Mouse (Mus musculus) lung, postnatal 0 days (tissue): ENCODE data around the gene Sec24b. TPM values are rescaled to one million over a fixed set of nuclear protein-coding genes. Genes with fewer than 3 reads are reported as not detected.

Experiments used
- ATAC-seq: fragments of 200-750 bp; cut with Nextera tagmentation; 2 replicates; pipeline ENCODE4 v1.8.0; 2017; ENCODE audit warnings: moderate library complexity
- DNase-seq: peaks from one replicate; pipeline ENCODE4 v3.0.0-alpha.2; 2016; ENCODE audit warnings: low spot score
- H3K27ac ChIP-seq: fragments of 300-500 bp; sonication (generic); 2 replicates; pipeline ENCODE4 v1.5.1; 2014; ENCODE audit warnings: antibody characterized with exemption, mild to moderate bottlenecking, low read length, mixed read lengths
- H3K27me3 ChIP-seq: fragments of 300-500 bp; sonication (generic); replicated peaks from 2 replicates; pipeline ENCODE4 v1.6.1; 2014; ENCODE audit warnings: low read length, mixed read lengths; ENCODE audit not compliant: insufficient read depth
- H3K36me3 ChIP-seq: fragments of 300-500 bp; sonication (generic); 2 replicates; pipeline ENCODE4 v1.6.1; 2014; ENCODE audit warnings: low read length, mixed read lengths; ENCODE audit not compliant: insufficient read depth
- H3K4me1 ChIP-seq: fragments of 300-500 bp; sonication (generic); 2 replicates; pipeline ENCODE4 v1.6.1; 2014; ENCODE audit warnings: antibody characterized with exemption, low read depth, low read length, mixed read lengths; ENCODE audit not compliant: insufficient read depth
- H3K4me2 ChIP-seq: fragments of 300-500 bp; sonication (generic); replicated peaks from 2 replicates; pipeline ENCODE4 v1.6.1; 2014; ENCODE audit warnings: low read depth, mild to moderate bottlenecking, low read length, moderate library complexity, mixed read lengths
- H3K4me3 ChIP-seq: fragments of 300-500 bp; sonication (generic); 2 replicates; pipeline ENCODE4 v1.5.1; 2014; ENCODE audit warnings: low read depth, low read length
- H3K9ac ChIP-seq: fragments of 300-500 bp; sonication (generic); replicated peaks from 2 replicates; pipeline ENCODE4 v1.6.1; 2014; ENCODE audit warnings: low read depth, mild to moderate bottlenecking
- H3K9me3 ChIP-seq: fragments of 300-500 bp; sonication (generic); 2 replicates; pipeline ENCODE4 v1.6.1; 2016; ENCODE audit warnings: low read length, mixed read lengths
- CTCF ChIP-seq: IDR thresholded peaks from 2 replicates; pipeline ENCODE4 v1.5.1; 2016; ENCODE audit warnings: antibody characterized with exemption, mild to moderate bottlenecking
- EP300 ChIP-seq: IDR thresholded peaks from 2 replicates; pipeline ENCODE4 v1.6.1; 2016; ENCODE audit warnings: antibody characterized with exemption, mild to moderate bottlenecking, control low read depth
- WGBS: fragments of 180-500 bp; shearing (Covaris S2); extraction: QIAGEN DNeasy Blood & Tissue Kit; methylation state at CpG from one replicate; pipeline ENCODE4 v1.1.7; 2014; 5-methylcytosine and 5-hydroxymethylcytosine counted together
- polyA plus RNA-seq: library from polyadenylated mRNA; unstranded; fragments of >200 nt; fragmentation: Nextera tagmentation; extraction: Ambion mirVana; gene quantifications from 2 replicates; pipeline ENCODE4 v1.2.1, GENCODE M21; 2015

Gene Sec24b
- polyA plus RNA-seq, result 21.5 and 21.8 TPM in 2 replicates

DNA sequence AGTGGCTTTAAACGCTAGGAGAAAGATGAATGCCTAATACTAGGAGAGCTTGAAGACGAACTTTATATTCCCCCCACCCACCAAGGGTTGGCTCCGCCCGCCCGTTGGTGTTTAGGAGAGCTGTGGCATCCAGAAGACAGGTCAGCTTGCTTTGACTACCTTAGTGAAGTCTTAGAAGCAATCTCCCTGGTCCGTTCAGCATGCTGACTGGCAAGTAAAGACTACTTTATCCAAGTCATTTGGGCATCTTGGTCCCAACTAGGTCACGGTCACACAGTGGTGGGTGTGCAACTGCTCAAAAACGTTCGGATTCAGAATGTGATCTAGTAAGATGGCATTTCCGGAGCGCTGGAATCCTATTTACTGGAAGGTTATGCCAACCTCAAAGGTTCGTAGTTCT lies at the start of gene Sec24b:
Gene Sec24b, minus strand, starts transcription at position 273 of the 400 bp plus-strand sequence.
- no peak for ATAC-seq
- TF ChIP-seq EP300, result no peak
- TF ChIP-seq CTCF, result no peak

GRCm38 (mm10) chr3:130104471-130104870 lies 43.1 kb upstream of the Sec24b start:
- Histone ChIP-seq H3K9ac (no peak overlapping the region), H3K9me3 (no peaks in the 10 kb centered on the region), H3K4me1 (no peaks in the 10 kb centered on the region), H3K27me3 (no peaks in the 10 kb centered on the region), H3K27ac (no peak overlapping the region), H3K36me3 (no peaks in the 10 kb centered on the region), H3K4me2 (0 out of 2 replicates have a peak overlapping the region, but pooled peaks have one; percentile 8), H3K4me3 (no peak overlapping the region)
- TF ChIP-seq EP300 (no peak), CTCF (no peak)
- DNase-seq (peak; percentile 38), ATAC-seq (peak; percentile 43; the same call in 1 of the 2 replicates)
- 32% methylated on average over 9 of the region's 9 CpGs for WGBS

More for the DNA sequence above, at the start of gene Sec24b:
- Histone ChIP-seq H3K9me3 (no peaks in the 10 kb centered on the region), H3K4me3 (peak within 1 kb of the TSS; percentile 86), H3K4me2 (peak within 1 kb of the TSS; percentile 76), H3K9ac (peak within 1 kb of the TSS; percentile 94), H3K36me3 (no peaks in the 10 kb centered on the region), H3K27me3 (no peaks in the 10 kb centered on the region), H3K27ac (peak within 1 kb of the TSS; percentile 98), H3K4me1 (peaks cover 19% of the 10 kb centered on the region; the same call in 1 of the 2 replicates)
- 4% methylated on average over 12 of the region's 12 CpGs for WGBS
- peak; percentile 46 for DNase-seq

GRCm38 (mm10) chr3:130103486-130103885 lies 42.1 kb upstream of the Sec24b start:
- DNase-seq (no peak), ATAC-seq (no peak)
- no peak overlapping the region for H3K4me2 ChIP-seq
- H3K27me3 ChIP-seq, result no peaks in the 10 kb centered on the region
- no peak overlapping the region for H3K9ac ChIP-seq
- H3K9me3 ChIP-seq, result no peaks in the 10 kb centered on the region
- no peak overlapping the region for H3K4me3 ChIP-seq
- H3K36me3 ChIP-seq, result no peaks in the 10 kb centered on the region
- H3K4me1 ChIP-seq, result no peaks in the 10 kb centered on the region
- whole genome bisulfite sequencing, result 73% methylated on average over 8 of the region's 8 CpGs
- H3K27ac ChIP-seq, result no peak overlapping the region
- TF ChIP-seq EP300, result no peak
- TF ChIP-seq CTCF, result peak; percentile 57

DNA sequence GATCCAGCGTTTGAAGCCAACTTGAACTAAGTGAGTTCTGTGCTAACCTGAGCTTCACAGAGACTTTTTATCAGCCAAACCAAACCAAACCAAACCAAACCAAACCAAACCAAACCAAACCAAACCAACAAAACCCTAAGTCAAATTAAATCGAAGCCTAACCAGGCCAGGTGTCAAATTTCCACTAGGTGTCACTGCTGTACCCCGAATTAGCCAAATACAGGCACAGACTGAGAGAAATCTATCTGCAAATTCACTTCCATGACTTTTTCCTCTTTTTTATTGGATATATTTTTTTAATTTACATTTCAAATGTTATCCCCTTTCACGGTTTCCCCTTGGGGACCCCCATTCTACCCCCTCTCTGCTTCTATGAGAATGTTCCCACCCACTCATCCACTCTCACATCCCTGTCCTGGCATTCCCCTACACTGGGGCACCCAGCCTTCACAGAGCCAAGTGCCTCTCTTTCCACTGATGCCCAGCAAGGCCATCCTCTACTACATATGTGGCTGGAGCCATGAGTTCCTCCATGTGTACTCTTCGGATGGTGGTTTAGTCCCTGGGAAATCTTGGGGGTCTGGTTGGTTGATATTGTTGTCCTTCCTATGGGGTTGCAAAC lies 33.9 kb upstream of the Sec24b start:
- H3K27me3 ChIP-seq, result no peaks in the 10 kb centered on the region
- no peak overlapping the region for H3K4me3 ChIP-seq
- ATAC-seq, result no peak
- peak; percentile 72 for DNase-seq
- H3K36me3 ChIP-seq, result no peaks in the 10 kb centered on the region
- no peaks in the 10 kb centered on the region for H3K9me3 ChIP-seq
- TF ChIP-seq EP300 (no peak), CTCF (peak; percentile 83)
- no peaks in the 10 kb centered on the region for H3K4me1 ChIP-seq
- H3K9ac ChIP-seq, result no peak overlapping the region
- no peak overlapping the region for H3K27ac ChIP-seq
- H3K4me2 ChIP-seq, result no peak overlapping the region
- WGBS, result 36% methylated on average over 5 of the region's 5 CpGs

- no peak overlapping the region for H3K9ac ChIP-seq
- no peak for TF ChIP-seq EP300
- TF ChIP-seq CTCF, result no peak
- no peaks in the 10 kb centered on the region for H3K27me3 ChIP-seq
- no peaks in the 10 kb centered on the region for H3K4me1 ChIP-seq
- H3K9me3 ChIP-seq, result no peaks in the 10 kb centered on the region
- no peak for DNase-seq
- no peak for ATAC-seq
- H3K4me3 ChIP-seq, result no peak overlapping the region
- WGBS, result 76% methylated on average over 5 of the region's 5 CpGs
- H3K27ac ChIP-seq, result no peak overlapping the region
- H3K36me3 ChIP-seq, result no peaks in the 10 kb centered on the region
- H3K4me2 ChIP-seq, result no peak overlapping the region
These were observed 32.9 kb upstream of the Sec24b start for GRCm38 (mm10) chr3:130094125-130094704.

GRCm38 (mm10) chr3:130090460-130090859 lies 29.1 kb upstream of the Sec24b start:
- DNase-seq, result no peak

More at GRCm38 (mm10) chr3:130090460-130090859, 29.1 kb upstream of the Sec24b start:
- Histone ChIP-seq H3K27me3 (no peaks in the 10 kb centered on the region), H3K4me2 (no peak overlapping the region), H3K36me3 (no peaks in the 10 kb centered on the region), H3K27ac (no peak overlapping the region), H3K4me3 (no peak overlapping the region), H3K9ac (no peak overlapping the region), H3K9me3 (no peaks in the 10 kb centered on the region), H3K4me1 (no peaks in the 10 kb centered on the region)
- ATAC-seq, result no peak
- WGBS, result 70% methylated on average over 9 of the region's 9 CpGs
- TF ChIP-seq EP300, result no peak
- TF ChIP-seq CTCF, result no peak
